Mouse (Mus musculus) monocyte, adult 2 months (primary cell): Measurements from ENCODE around the gene Fam167b.
A peak's percentile ranks its signal among the peaks of the same experiment; 100 is the strongest.

Experiments used
- DNase-seq, 2 experiments: peaks; one replicate each; pipeline ENCODE4 v3.0.0; 2022; ENCODE audit warnings: low spot score in 2 of 2, low read depth in 1 of 2

Fam167b gene

DNA sequence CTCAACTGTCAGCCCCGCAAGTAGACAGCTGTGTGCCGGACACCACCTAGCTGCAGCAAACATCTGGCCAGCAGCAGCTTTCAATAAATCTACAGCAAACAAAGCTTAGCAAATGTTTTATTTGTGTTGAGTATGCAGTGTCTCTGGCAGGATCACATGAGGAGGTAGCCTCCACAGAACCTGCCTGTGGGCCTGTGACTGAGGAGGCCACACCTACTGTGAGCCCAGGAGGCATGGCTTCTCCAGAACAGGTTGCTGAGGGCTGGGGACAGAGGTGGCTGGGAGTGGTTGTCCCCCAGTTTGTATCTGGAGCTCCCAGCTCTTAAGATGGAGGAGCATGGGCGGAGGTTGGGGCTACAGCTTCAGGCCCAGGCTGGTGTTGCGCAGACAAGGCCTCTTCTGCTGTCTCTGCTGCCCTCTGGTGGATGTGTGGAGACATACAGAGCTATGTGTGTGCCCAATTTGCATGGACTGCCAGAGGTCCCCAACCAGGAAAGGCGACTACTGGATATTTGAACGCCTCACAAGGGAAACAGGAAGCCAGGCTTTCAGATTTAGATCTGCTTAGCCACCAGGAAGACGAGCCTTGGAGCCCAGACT, 30.2 kb upstream of the Fam167b start:
- DNase-seq = peak in 1 of 2 experiments; percentile 60

- peak; percentile 49 to 70 for DNase-seq
These were observed 22.1 kb upstream of the Fam167b start, which contains the start of the genes Eif3i and Tmem234 for GRCm38 (mm10) chr4:129600233-129601158. Gene Eif3i (minus strand): TSS chr4:129600648. Gene Tmem234 (plus strand): TSS chr4:129600668.

DNA sequence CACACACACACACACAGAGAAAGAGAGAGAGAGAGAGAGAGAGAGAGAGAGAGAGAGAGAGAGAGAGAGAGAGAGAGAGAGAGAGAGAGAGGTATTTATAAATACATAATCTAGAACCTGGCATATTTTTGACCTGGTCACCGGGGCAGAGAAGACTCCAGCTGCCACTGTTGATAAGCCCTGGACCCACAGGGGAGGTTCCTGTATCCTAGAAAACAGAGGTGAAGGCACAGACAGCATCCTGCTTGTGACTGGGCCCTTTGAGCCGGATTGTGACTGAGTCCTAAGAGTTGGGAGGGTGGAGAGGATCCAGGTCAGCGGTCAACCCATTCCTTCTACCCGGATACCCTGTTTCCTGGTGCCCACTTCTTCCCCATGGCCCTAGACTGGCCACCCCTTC, 10.5 kb upstream of the Fam167b start:
- DNase-seq = no peak

GRCm38 (mm10) chr4:129586943-129587342, 8.6 kb upstream of the Fam167b start:
- no peak for DNase-seq

DNA sequence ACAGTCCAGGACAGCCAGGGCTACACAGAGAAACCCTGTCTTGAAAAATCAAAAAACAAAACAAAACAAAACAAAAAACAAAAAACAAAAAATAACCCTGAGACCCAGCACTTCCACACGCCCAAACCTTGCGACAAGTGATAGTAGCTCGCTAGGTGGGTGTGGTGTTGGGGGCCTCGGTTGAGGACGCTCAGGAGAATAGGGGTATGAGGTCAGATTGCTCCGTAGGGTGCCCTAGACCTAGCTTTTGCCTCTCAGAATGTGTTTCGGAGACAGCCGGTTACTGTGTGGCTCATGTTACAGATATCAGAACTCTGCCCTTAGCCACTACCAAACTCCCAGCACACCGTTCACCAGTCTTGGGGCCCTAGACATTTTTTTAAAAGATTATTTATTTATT, 7.4 kb upstream of the Fam167b start:
- no peak for DNase-seq

DNA sequence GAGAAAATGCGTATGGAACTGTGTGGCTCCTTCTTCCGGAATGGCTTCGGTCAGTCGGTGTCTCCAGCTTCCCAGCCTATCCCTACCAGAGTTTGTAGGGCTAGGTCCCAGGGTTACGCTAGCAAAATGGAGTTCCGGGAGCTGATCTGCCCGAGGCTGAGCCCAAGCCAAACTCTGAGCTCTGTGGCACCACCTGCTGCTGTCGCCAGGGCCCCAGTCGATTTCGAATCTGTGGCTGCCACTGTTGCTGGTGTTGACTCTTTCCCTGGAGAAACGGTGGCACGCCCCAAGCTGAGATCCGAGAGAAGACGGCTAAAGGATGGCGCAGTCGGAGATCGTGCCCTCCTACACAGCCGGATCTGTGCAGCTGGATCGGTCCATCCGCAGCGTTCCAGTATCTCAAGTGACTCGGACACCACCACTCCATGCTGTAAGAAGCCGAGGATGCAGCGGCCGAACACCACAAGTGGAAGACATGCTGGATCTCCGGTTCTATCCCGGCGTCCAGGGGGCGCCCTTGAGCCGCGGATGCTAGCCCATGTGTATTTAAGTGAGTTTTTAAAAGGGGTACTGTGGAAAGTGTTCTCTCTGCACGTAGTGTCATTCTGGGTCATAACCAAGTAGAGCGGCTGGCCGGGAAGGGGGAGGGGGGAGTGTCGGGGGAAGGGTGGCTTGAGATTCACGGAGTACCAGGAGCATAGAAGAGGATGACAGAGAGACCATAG, 6.7 kb upstream of the Fam167b start:
- DNase-seq = peak; percentile 54 to 74

DNA sequence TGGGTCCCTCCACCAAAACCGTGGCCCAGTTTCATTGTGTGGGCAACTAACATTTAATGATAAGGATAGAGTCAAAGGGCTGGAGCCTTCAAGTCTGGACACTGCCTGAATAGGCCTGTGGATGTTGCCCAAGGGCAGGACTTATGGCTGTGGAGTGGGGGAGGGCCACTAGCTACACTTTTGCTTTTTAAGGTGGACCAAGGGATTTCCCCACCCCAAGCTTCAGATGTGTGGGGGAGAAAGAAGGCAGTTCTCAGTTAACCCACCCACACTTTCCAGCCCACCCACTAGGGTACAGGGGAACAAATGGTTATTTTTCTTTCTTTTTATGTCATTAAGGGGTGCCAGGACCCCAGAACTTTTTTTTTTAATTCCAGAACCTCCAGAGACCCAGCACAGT, 6.0 kb upstream of the Fam167b start:
- DNase-seq = no peak

DNA sequence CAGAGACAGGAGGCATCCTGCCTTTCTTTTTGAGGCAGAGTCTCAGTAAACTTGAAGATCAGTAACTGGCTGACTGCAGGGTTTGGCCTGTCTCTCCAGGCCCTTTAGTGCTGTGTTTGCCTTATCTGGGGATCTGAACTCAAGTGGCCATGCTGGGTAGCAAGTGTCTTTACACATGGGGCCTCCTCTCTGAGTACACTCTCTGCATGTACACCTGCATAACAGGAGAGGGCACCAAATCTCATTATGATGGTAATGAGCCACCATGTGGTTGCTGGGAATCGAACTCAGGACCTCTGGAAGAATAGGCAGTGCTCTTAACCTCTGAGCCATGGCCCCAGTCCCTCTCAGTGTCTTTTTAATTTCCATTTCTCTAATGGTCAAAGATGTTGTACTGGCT, 3.9 kb upstream of the Fam167b start:
- DNase-seq = no peak

DNA sequence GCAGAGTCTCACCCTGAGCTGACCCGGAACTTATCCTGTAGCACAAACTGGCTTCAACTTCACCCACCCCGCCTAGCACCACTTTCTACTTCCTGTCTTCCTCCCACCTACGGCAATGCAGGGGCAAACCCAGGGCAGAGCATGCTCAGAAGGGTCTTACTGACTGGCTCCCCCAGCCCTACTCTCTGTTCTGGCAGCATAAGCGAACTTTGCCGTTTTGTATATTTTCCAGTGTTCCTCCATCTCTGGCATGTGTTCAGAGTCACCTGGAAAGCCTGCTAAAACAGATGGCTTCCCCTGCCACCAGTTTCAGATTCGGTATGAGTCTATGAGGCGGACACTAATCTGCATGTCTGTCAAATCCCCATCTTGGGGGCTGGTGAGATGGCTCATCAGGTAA, 2.0 kb upstream of the Fam167b start:
- no peak for DNase-seq

GRCm38 (mm10) chr4:129577688-129578087, 661 bp downstream of the Fam167b start:
- no peak for DNase-seq

DNA sequence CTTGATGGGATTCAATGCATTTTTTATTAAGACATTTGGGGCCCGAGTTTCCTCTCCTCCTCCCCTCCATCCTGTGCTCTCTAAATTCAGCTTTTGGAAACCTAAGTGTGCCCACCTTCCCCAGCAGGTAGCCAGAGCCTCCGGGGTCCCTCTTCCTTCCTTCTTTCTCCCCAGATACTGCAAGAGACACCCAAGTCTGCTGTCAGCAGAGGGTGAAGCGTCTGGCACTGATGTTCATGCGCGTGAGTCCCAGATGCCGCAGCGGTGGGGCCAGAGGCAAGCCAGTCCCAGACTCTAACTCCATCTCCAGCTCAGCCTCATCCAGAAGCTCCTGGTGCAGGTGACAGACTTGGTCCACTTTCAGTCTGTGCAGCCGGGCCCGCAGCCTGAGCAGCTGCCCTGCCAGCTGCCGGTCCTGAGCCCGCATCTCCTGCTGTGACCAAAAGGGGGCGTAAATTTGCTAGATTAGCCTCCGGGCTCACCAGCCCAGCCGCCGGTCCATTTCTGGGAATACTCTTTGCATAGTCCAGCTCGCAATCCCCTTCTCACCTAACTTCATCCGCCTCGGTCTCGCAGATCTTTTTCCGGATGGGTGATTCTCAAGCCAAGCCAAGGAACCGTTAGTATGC, 1.4 kb downstream of the Fam167b start:
- peak in 1 of 2 experiments; percentile 35 for DNase-seq

DNA sequence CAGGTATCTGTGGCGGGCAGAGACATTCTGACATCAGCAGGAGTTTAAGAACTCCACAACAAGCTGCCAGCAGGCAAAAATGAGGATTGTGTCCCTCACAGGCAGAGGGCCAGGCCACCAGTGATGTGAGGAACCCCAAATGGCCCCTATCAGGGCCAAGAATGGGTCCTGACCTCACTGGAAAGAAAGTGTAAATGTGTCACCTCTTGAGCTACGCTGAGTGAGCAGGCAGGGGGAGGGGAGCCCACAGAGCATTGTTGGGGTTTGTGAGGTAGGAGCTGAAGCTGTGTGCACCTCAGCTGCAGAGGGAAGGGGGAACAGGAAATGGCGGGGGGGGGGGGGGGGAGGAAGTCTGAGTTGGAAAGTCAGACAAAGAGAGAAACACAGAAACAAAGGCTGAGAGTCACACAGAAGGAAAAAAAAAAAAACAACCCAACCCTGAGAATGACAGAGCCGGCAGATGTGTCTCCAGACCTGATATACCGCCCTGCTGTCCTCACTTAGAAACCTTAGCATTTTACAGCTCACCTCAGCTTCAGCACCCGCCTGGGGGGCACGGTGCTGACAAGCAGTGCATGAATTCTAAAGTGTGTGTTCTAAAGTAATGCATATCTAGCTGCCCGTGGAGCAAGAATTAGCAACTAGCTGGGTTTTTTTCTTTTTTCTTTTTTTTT, 3.0 kb downstream of the Fam167b start:
- no peak for DNase-seq

DNA sequence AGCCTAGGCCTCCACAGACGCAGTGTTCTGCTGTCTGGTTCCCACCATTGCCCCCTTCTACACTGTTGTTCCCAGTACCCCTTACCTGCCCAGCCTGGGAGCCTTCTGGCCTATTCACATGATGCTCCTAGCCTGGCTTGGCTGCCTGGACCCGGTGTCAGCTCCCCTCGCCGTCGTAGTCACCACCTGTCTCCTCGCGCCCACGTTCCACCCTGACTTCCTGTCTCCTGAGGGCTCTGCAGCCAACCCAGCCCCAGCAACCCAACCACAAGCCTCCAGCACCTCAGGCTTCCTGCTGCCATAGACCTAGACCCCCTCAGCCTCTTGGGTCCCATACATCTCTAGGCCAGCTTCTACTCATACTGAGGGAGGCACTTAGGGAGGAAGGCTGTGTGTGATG, 4.9 kb downstream of the Fam167b start, which contains the start of gene Lck:
TSS of gene Lck (minus strand) at position 212 of the 400 bp plus-strand sequence.
- no peak for DNase-seq

GRCm38 (mm10) chr4:129573093-129573370, 5.3 kb downstream of the Fam167b start:
- no peak for DNase-seq

- DNase-seq = no peak
These were observed 5.9 kb downstream of the Fam167b start for GRCm38 (mm10) chr4:129572236-129573092.

- no peak for DNase-seq
These were observed 6.7 kb downstream of the Fam167b start for GRCm38 (mm10) chr4:129571551-129572084.

GRCm38 (mm10) chr4:129570028-129570427, 8.3 kb downstream of the Fam167b start:
- no peak for DNase-seq

- DNase-seq = no peak
These were observed 10.0 kb downstream of the Fam167b start for GRCm38 (mm10) chr4:129568366-129568765.

DNA sequence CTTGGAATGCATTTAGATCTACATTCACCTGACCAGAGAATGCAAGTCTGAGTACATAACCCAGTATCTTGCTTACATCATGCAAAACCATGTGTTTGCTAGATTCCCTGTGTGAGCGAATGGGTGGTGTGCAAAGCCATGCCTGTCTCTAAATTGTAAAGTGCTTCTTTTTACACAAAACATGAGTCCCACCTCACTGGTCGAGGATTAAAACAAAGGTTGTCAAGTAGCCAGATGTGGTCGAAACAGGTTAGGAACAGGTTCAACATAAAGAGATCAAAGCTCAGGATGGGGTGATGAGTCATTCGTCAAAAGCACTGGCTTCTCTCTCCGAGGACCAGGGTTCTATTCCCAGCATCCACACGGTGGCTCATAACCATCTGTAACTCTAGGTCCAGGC, 13.2 kb downstream of the Fam167b start:
- no peak for DNase-seq

GRCm38 (mm10) chr4:129563718-129564117, 14.6 kb downstream of the Fam167b start:
- DNase-seq = no peak
